In genomic region chr8:123318467-123318911, GRCm38 (mm10) we compare ENCODE assay signal across 8 mouse cellular contexts. TPM values are rescaled to one million over a fixed set of nuclear protein-coding genes. Genes with fewer than 3 reads are reported as not detected.
DNase-seq lines count a peak whose midpoint lies in the region; ATAC-seq and TF ChIP-seq lines count a peak whose summit lies in the region.

Fanca (minus strand) TSS chr8:123318576.

- POLR2A ChIA-PET in Patski (lab: Charles Lee): no interaction called here

- peak; percentile 97 for ATAC-seq in Patski
- ATAC-seq in hindbrain, embryonic 13.5 days (ENCODE audit: low FRiP score): peak; percentile 98

- no peak for TF ChIP-seq CTCF in Patski (IDR thresholded peaks at IDR 0.05)

- H3K27ac ChIP-seq in hindbrain, embryonic 13.5 days: no peak within 1 kb of the TSS

- no peaks in the 10 kb centered on the region for H3K27me3 ChIP-seq in Patski
- H3K27me3 ChIP-seq in hindbrain, embryonic 13.5 days: no peaks in the 10 kb centered on the region

- peak within 1 kb of the TSS; percentile 69 for H3K9ac ChIP-seq in hindbrain, embryonic 13.5 days

- H3K4me1 ChIP-seq in hindbrain, embryonic 13.5 days (replicated peaks): peaks cover 13% of the 10 kb centered on the region

- peak within 1 kb of the TSS; percentile 83 for H3K4me2 ChIP-seq in hindbrain, embryonic 13.5 days

- CTCF ChIA-PET in Patski (lab: Charles Lee): no interaction called here

- under 1% methylated on average over 24 of the region's 24 CpGs for WGBS in hindbrain, embryonic 13.5 days

- H3K9me3 ChIP-seq in hindbrain, embryonic 13.5 days: no peaks in the 10 kb centered on the region

- peak within 1 kb of the TSS; percentile 53 for H3K4me3 ChIP-seq in hindbrain, embryonic 13.5 days

- H3K36me3 ChIP-seq in hindbrain, embryonic 13.5 days: no peaks in the 10 kb centered on the region

- DNase-seq in Patski (ENCODE audit: low read depth, low spot score): no peak
- peak; percentile 94 for DNase-seq in cerebellum, postnatal 14 days
- DNase-seq in frontal cortex, postnatal 14 days (ENCODE audit: low spot score in 2 of 2): peak; percentile 77 to 88
- peak; percentile 68 to 74 for DNase-seq in layer of hippocampus, postnatal 25 days (ENCODE audit: extremely low spot score in 1 of 2, low spot score in 1 of 2)
- peak; percentile 95 for DNase-seq in lung, postnatal 25 days (ENCODE audit: low spot score)
- DNase-seq in retina, embryonic 14.5 days (ENCODE audit: low spot score): peak; percentile 96
- peak; percentile 98 for DNase-seq in thymus, postnatal 4 days

- in situ Hi-C loops in Patski (cut with MboI; ENCODE audit: low pct_unique_long_range_greater_than_20kb): no loop called here

RNA-seq across cellular contexts. Expression of gene Fanca, which starts in this region (rescaled TPM):
- 28.5 TPM for polyA plus RNA-seq in Patski (2021)
- 7.8 and 11.1 TPM in 2 replicates for polyA plus RNA-seq in hindbrain, embryonic 13.5 days (2015; fragmentation: Nextera tagmentation; extraction: Ambion mirVana)
- total RNA-seq in layer of hippocampus, postnatal 25 days (2021): 1 to 10 TPM; 1.7 to 3.7 TPM
